Mouse (Mus musculus) lung, embryonic 15.5 days (tissue): Measurements from ENCODE around the gene Slain2. TPM values are rescaled to one million over a fixed set of nuclear protein-coding genes. Genes with fewer than 3 reads are reported as not detected.
A peak's percentile ranks its signal among the peaks of the same experiment; 100 is the strongest.
"Not testable (repeated sequence)": the region's sequence is repeated elsewhere in the genome, so short reads cannot be mapped to it uniquely, and the experiment has no call there.

Experiments
- ATAC-seq: fragments of 200-750 bp; cut with Nextera tagmentation; 2 replicates; pipeline ENCODE4 v1.8.0; 2017; ENCODE audit warnings: moderate number of reproducible peaks, borderline replicate concordance; ENCODE audit not compliant: low FRiP score, low TSS enrichment; ENCODE audit errors: extremely low read depth
- H3K27ac ChIP-seq: fragments of 300-500 bp; sonication (generic); 2 replicates; pipeline ENCODE4 v1.5.1; 2015; ENCODE audit warnings: moderate library complexity, mild to moderate bottlenecking, inconsistent platforms
- H3K27me3 ChIP-seq: fragments of 300-500 bp; sonication (generic); 2 replicates; pipeline ENCODE4 v1.6.1; 2015; ENCODE audit warnings: inconsistent platforms
- H3K36me3 ChIP-seq: fragments of 300-500 bp; sonication (generic); 2 replicates; pipeline ENCODE4 v1.6.1; 2015; ENCODE audit warnings: inconsistent platforms
- H3K4me1 ChIP-seq: fragments of 300-500 bp; sonication (generic); 2 replicates; pipeline ENCODE4 v1.6.1; 2015; ENCODE audit warnings: inconsistent platforms
- H3K4me2 ChIP-seq: fragments of 300-500 bp; sonication (generic); 2 replicates; pipeline ENCODE4 v1.6.1; 2015; ENCODE audit warnings: inconsistent platforms, mild to moderate bottlenecking, moderate library complexity
- H3K4me3 ChIP-seq: fragments of 300-500 bp; sonication (generic); 2 replicates; pipeline ENCODE4 v1.5.1; 2015; ENCODE audit warnings: mild to moderate bottlenecking, inconsistent platforms
- H3K9ac ChIP-seq: fragments of 300-500 bp; sonication (generic); 2 replicates; pipeline ENCODE4 v1.6.1; 2015; ENCODE audit warnings: inconsistent platforms
- H3K9me3 ChIP-seq: fragments of 300-500 bp; sonication (generic); 2 replicates; pipeline ENCODE4 v1.6.1; 2016; ENCODE audit warnings: inconsistent platforms
- WGBS: fragments of 180-500 bp; shearing (Covaris S2); methylation state at CpG from one replicate; pipeline ENCODE4 v1.1.7; 2015; 5-methylcytosine and 5-hydroxymethylcytosine counted together
- polyA plus RNA-seq: library from polyadenylated mRNA; unstranded; fragments of >200 nt; fragmentation: Nextera tagmentation; extraction: Ambion mirVana; gene quantifications from 2 replicates; pipeline ENCODE4 v1.2.1, GENCODE M21; 2015

Slain2 gene
- polyA plus RNA-seq, 1 experiment from 2014 or later = 15.8 TPM

DNA sequence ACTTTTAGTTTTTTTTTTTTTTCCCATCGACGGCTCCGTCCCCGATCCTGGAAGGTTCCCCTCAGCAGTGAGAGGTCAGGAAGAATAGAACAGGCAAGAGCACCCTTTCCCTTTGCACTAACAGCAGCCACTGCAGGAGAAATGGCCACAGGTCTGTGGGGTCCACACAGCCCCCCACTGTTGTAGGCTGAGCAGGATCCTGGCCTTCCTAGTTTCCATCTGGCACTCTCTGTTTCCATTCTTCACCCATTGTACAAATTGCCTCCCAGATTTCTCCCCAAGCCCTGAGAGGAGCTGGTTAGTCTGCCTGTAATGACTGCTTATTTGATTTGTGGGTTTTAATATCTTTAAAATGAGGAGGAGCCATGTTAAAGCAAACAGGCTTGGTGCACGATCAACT lies 89.9 kb downstream of the Slain2 start:
- Histone ChIP-seq H3K4me2 (no peak overlapping the region), H3K4me3 (no peak overlapping the region)
- ATAC-seq = no peak

DNA sequence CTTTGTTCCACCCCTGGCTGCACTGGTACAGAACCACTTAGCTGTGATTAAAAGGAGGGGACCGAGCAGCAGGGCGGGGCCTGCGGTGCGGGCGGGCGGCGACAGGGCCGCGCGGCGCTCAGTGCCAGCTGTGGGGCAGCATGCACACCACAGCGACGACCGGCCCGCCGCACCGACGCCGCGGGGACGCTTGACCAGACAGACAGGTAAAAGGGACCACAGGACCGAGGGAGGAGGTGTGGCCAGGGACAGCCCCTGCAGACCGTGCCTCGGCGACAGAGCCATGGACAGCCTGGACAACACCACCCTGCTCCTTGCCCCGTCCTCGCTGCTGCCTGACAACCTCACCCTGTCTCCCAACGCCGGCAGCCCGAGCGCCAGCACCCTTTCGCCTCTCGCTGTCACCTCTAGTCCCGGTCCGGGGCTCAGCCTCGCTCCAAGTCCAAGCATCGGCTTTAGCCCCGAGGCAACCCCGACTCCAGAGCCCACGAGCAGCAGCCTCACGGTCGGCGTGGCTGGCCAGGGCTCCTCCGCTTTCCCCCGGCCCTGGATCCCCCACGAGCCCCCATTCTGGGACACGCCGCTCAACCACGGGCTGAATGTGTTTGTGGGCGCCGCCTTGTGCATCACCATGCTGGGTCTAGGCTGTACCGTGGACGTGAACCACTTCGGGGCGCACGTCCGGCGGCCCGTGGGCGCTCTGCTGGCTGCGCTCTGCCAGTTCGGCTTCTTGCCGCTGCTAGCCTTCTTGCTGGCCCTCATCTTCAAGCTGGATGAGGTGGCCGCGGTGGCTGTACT lies 92.9 kb downstream of the Slain2 start, which contains the start of gene Slc10a4:
TSS of gene Slc10a4 (plus strand) at position 100 of the 798 bp plus-strand sequence.
- ATAC-seq = peak; percentile 81
- H3K4me1 ChIP-seq = peaks cover 10% of the 10 kb centered on the region
- H3K9me3 ChIP-seq = no peaks in the 10 kb centered on the region
- 6% methylated on average over 65 of the region's 65 CpGs for WGBS
- H3K4me3 ChIP-seq = peak within 1 kb of the TSS; percentile 39
- no peak within 1 kb of the TSS for H3K27ac ChIP-seq
- H3K9ac ChIP-seq = no peak within 1 kb of the TSS; the same call in 1 of the 2 replicates
- no peaks in the 10 kb centered on the region for H3K36me3 ChIP-seq
- peaks cover 42% of the 10 kb centered on the region for H3K27me3 ChIP-seq
- H3K4me2 ChIP-seq = peak within 1 kb of the TSS; percentile 81

More for the DNA sequence above, 89.9 kb downstream of the Slain2 start:
- H3K4me1 ChIP-seq = peaks cover 10% of the 10 kb centered on the region
- WGBS = 62% methylated on average over 5 of the region's 5 CpGs
- peaks cover 42% of the 10 kb centered on the region for H3K27me3 ChIP-seq
- no peaks in the 10 kb centered on the region for H3K36me3 ChIP-seq
- no peak overlapping the region for H3K9ac ChIP-seq
- no peaks in the 10 kb centered on the region for H3K9me3 ChIP-seq
- no peak overlapping the region for H3K27ac ChIP-seq

DNA sequence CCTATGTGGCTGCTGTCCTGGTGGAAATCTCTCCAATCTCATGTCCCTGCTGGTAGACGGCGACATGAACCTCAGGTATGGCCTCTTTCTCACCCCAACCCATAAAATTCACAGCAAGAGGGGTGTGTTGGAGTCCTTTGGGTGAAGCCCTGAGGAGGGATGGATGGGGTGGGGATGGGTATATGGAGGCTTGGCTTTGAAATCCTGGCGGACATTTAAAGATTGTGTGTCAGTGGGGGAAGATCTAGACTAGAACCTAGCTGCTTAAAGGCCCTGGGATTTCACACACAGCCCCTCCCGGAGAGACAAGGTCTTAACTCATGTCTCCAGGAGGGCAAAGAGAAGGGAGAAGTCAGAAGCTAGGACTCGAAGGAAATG lies 93.5 kb downstream of the Slain2 start:
- H3K36me3 ChIP-seq = no peaks in the 10 kb centered on the region
- peaks cover 10% of the 10 kb centered on the region for H3K4me1 ChIP-seq
- no peak for ATAC-seq
- peak overlapping the region; percentile 39 for H3K4me3 ChIP-seq
- H3K27ac ChIP-seq = no peak overlapping the region
- WGBS = 41% methylated on average over 5 of the region's 5 CpGs
- peak overlapping the region; percentile 81 for H3K4me2 ChIP-seq
- no peak overlapping the region for H3K9ac ChIP-seq
- H3K27me3 ChIP-seq = peaks cover 43% of the 10 kb centered on the region
- H3K9me3 ChIP-seq = no peaks in the 10 kb centered on the region

DNA sequence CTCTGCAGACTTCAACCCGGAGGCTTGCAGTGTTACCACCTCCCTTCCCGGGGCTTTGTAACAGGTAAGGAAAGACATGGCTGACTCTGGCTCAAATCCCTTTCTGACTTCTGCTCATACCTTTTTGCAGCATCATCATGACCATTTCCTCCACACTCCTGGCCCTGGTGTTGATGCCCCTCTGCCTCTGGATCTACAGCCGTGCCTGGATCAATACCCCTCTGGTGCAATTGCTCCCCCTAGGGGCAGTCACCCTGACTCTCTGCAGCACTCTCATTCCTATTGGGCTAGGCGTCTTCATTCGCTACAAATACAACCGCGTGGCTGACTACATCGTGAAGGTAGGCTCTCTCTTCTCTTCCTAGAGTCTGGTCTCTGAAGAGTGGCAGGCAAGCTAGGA lies 94.1 kb downstream of the Slain2 start:
- not testable (repeated sequence) for H3K9ac ChIP-seq, H3K4me3 ChIP-seq, ATAC-seq, H3K36me3 ChIP-seq, H3K27ac ChIP-seq, H3K4me2 ChIP-seq, H3K9me3 ChIP-seq
- peaks cover 48% of the 10 kb centered on the region for H3K27me3 ChIP-seq
- H3K4me1 ChIP-seq = peaks cover 11% of the 10 kb centered on the region
- WGBS = 37% methylated on average over 8 of the region's 8 CpGs

DNA sequence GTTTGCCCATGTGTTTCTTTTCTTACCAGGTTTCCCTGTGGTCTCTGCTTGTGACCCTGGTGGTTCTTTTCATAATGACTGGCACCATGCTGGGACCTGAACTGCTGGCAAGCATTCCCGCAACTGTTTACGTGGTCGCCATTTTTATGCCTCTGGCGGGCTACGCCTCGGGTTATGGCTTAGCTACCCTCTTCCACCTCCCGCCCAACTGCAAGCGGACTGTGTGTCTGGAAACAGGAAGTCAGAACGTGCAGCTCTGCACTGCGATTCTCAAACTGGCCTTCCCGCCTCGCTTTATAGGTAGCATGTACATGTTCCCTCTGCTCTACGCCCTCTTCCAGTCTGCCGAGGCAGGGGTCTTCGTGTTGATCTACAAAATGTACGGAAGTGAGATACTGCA lies 97.7 kb downstream of the Slain2 start:
- peaks cover 40% of the 10 kb centered on the region for H3K27me3 ChIP-seq
- WGBS = 89% methylated on average over 16 of the region's 16 CpGs
- ATAC-seq = not testable (repeated sequence)

DNA sequence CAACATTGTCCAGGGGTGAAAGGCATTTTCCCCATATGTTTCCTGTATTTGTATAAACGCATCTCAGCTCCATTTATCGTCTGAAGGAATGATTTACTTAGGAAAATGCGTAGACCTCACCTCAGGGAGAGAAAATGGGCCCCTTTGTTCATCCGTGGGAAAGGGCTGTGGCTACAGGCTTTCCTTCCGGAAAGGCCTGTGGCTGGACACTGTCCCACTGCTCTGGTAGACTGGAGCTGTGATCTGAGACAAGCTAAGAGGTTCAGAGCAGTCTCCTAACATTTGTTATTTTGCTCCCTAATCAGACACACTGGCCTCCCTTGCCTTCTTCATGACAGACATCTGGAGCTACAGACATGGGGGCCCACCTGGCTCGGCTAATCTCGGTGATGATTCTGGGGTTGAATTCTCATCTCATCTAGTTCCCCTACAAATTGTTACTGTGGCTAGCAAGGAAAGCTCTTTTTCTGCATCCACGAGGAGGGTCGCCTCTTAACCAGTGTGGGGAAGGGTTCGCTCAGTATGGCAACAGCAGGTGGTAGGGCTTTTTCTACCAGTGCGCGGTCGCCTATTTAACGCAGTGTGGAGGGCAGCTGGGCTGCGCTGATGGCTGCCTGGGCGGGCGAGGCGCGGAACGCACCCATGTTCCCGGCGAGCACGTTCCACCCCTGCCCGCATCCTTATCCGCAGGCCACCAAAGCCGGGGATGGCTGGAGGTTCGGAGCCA lies 98.9 kb downstream of the Slain2 start:
- 16% methylated on average over 27 of the region's 27 CpGs for WGBS
- peak overlapping the region; percentile 37 for H3K4me3 ChIP-seq
- ATAC-seq = peak; percentile 46
- H3K9ac ChIP-seq, H3K9me3 ChIP-seq, H3K36me3 ChIP-seq, H3K4me1 ChIP-seq, H3K27ac ChIP-seq: not testable (repeated sequence)
- peak overlapping the region; percentile 76 for H3K4me2 ChIP-seq
- peaks cover 28% of the 10 kb centered on the region for H3K27me3 ChIP-seq

More for the DNA sequence above, 97.7 kb downstream of the Slain2 start:
- H3K36me3 ChIP-seq, H3K4me2 ChIP-seq, H3K9me3 ChIP-seq, H3K27ac ChIP-seq, H3K9ac ChIP-seq, H3K4me3 ChIP-seq: not testable (repeated sequence)
- peaks cover 15% of the 10 kb centered on the region for H3K4me1 ChIP-seq

DNA sequence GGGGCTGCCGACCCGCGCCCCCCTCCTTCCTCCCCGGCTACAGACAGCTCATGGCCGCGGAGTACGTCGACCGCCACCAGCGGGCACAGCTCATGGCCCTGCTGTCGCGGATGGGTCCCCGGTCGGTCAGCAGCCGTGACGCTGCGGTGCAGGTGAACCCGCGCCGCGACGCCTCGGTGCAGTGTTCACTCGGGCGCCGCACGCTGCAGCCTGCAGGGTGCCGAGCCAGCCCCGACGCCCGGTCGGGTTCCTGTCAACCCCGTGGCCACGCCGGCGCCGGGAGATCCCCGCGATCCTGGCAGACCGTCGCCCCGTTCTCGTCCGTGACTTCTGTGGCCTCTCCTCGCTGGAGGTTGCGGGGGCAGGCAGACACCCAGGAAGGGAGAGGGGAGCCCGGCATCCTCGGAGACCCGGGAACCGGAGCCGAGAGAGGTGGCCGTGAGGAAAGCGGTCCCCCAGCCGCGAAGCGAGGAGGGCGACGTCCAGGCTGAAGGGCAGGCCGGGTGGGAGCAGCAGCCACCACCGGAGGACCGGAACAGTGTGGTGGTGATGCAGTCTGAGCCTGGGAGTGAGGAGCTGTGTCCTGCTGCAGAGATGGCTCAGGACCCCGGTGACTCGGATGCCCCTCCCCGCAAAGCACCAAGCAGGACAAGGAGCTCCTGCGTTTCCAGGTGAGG lies 99.6 kb downstream of the Slain2 start:
- 2% methylated on average over 43 of the region's 65 CpGs for WGBS
- Histone ChIP-seq H3K4me2 (peak overlapping the region; percentile 76), H3K27me3 (peaks cover 21% of the 10 kb centered on the region), H3K4me3 (peak overlapping the region; percentile 37)
- peak; percentile 78; the same call in 1 of the 2 replicates for ATAC-seq
- H3K9me3 ChIP-seq, H3K36me3 ChIP-seq, H3K4me1 ChIP-seq, H3K27ac ChIP-seq, H3K9ac ChIP-seq: not testable (repeated sequence)

DNA sequence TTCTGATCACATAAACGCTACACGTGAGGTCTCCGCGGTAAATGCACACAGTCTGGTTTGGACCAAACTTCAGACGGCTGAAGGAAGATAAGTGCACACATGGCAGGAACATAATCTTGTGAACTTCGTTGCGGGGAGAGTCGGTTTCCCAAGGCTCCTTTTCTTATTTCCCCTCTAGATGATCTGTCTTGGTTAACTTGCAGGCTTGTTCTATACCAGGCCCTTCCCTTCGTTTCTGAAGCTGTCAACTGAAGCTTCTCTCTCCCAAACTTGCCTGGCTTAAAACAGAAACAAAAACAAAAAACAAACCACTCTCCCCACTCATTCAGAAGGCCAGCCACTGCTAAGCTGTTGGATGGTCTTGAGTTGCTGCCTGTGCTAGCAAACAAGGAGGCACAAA lies 100.6 kb downstream of the Slain2 start:
- Histone ChIP-seq H3K9me3 (no peaks in the 10 kb centered on the region), H3K27ac (no peak overlapping the region), H3K27me3 (peaks cover 21% of the 10 kb centered on the region), H3K4me2 (no peak overlapping the region), H3K36me3 (no peaks in the 10 kb centered on the region), H3K4me3 (no peak overlapping the region), H3K9ac (no peak overlapping the region), H3K4me1 (peaks cover 9% of the 10 kb centered on the region)
- ATAC-seq = no peak
- 46% methylated on average over 9 of the region's 9 CpGs for WGBS

DNA sequence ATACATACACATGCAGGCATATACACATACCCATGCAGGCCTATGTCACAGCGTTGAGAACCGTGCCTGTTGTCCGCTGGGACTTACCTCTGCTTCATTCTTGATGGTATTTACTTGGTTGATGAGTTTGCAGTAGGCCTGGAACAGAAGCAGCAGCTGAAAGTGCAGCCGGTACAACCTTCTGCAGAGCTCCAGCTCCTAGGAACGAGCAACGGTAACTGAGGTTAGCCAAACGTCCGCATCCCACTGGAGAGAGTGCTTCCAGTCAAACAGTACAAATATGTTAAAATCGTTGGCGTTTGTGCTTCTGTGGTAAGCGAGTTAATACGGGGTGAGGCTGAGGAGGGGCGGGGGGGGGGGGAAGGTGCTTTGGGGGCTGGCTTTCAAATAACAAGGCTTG lies 109.7 kb downstream of the Slain2 start:
- H3K27me3 ChIP-seq = no peaks in the 10 kb centered on the region
- H3K4me3 ChIP-seq = no peak overlapping the region
- no peak overlapping the region for H3K9ac ChIP-seq
- peaks cover 17% of the 10 kb centered on the region; the same call in 1 of the 2 replicates for H3K36me3 ChIP-seq
- WGBS = 87% methylated on average over 13 of the region's 13 CpGs
- no peak overlapping the region for H3K27ac ChIP-seq
- no peaks in the 10 kb centered on the region for H3K9me3 ChIP-seq
- no peak for ATAC-seq
- H3K4me2 ChIP-seq = no peak overlapping the region
- no peaks in the 10 kb centered on the region for H3K4me1 ChIP-seq
